Mouse (Mus musculus) E14TG2a.4 (cell line): Measurements from ENCODE around the gene Stra6l.
A peak's percentile ranks its signal among the peaks of the same experiment; 100 is the strongest.

Source experiments
- H3K27me3 ChIP-seq: 2 replicates; pipeline ENCODE4 v1.6.1; 2014; ENCODE audit warnings: low read length, control low read depth; ENCODE audit not compliant: insufficient read depth
- H3K36me3 ChIP-seq: 2 replicates; pipeline ENCODE4 v1.6.1; 2014; ENCODE audit warnings: low read length, control low read depth; ENCODE audit not compliant: insufficient read depth
- H3K4me1 ChIP-seq: replicated peaks from 2 replicates; pipeline ENCODE4 v1.6.1; 2014; ENCODE audit warnings: low read depth, low read length, control low read depth
- H3K4me3 ChIP-seq: replicated peaks from 2 replicates; pipeline ENCODE4 v1.5.1; 2014; ENCODE audit warnings: mild to moderate bottlenecking, low read length
- H3K9me3 ChIP-seq: 2 replicates; pipeline ENCODE4 v1.6.1; 2014; ENCODE audit warnings: low read length, control low read depth
- CTCF ChIP-seq: conservative IDR thresholded peaks from 2 replicates; pipeline ENCODE4 v1.5.1; 2014; ENCODE audit warnings: low read length
- NANOG ChIP-seq: IDR thresholded peaks from 2 replicates; pipeline ENCODE4 v1.6.1; 2014; ENCODE audit warnings: borderline replicate concordance, low read length, mixed read lengths
- POU5F1 ChIP-seq: IDR thresholded peaks from 2 replicates; pipeline ENCODE4 v1.6.1; 2014; ENCODE audit warnings: low read length, borderline replicate concordance

Gene Stra6l

GRCm38 (mm10) chr4:45848109-45848824 lies at the start of gene Stra6l:
TSS of gene Stra6l (plus strand) at chr4:45848664.
- H3K27me3 ChIP-seq: peaks cover 55% of the 10 kb centered on the region
- TF ChIP-seq CTCF: no peak
- no peak for TF ChIP-seq POU5F1
- TF ChIP-seq NANOG: no peak
- H3K9me3 ChIP-seq: no peaks in the 10 kb centered on the region
- no peaks in the 10 kb centered on the region for H3K36me3 ChIP-seq
- H3K4me3 ChIP-seq: peak within 1 kb of the TSS; percentile 45
- peaks cover 38% of the 10 kb centered on the region for H3K4me1 ChIP-seq

GRCm38 (mm10) chr4:45798964-45799363 lies 49.5 kb upstream of the Stra6l start, which contains the start of gene Aldh1b1:
TSS of gene Aldh1b1 (plus strand) at chr4:45799022.
- peaks cover 64% of the 10 kb centered on the region for H3K4me1 ChIP-seq
- H3K9me3 ChIP-seq: no peaks in the 10 kb centered on the region
- peak within 1 kb of the TSS; percentile 77 for H3K4me3 ChIP-seq
- TF ChIP-seq NANOG (no peak), CTCF (no peak), POU5F1 (no peak)
- peaks cover 14% of the 10 kb centered on the region for H3K36me3 ChIP-seq
- peaks cover 14% of the 10 kb centered on the region for H3K27me3 ChIP-seq

DNA sequence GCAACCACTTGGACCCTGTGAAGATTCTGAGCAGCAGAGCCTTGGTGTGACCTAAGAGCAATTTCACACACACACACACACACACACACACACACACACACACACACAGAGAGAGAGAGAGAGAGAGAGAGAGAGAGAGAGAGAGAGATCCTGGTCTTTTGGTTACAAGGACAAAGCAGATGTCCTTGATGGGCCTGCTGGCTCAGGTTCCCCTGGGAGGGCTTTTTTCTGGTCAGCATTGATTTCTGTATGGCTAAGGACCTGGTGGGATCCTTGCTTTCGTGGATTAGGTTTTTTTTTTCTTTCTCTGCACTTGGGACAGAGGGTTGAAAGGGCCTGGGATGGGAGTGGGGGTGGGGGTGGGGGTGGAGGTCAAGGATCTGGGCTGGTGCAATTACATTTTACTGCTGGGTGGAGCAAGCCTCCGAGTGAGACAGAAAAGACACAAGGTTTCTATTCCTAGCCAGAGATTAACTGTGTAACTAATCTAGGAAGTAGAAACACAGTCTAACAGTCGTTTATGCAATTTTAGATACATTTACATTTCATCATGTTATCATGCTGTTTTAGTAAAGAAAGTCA lies 48.4 kb upstream of the Stra6l start:
- Histone ChIP-seq H3K27me3 (peaks cover 14% of the 10 kb centered on the region), H3K4me3 (no peak overlapping the region), H3K4me1 (peaks cover 58% of the 10 kb centered on the region), H3K9me3 (no peaks in the 10 kb centered on the region), H3K36me3 (peaks cover 17% of the 10 kb centered on the region)
- TF ChIP-seq NANOG (no peak), CTCF (no peak), POU5F1 (no peak)

DNA sequence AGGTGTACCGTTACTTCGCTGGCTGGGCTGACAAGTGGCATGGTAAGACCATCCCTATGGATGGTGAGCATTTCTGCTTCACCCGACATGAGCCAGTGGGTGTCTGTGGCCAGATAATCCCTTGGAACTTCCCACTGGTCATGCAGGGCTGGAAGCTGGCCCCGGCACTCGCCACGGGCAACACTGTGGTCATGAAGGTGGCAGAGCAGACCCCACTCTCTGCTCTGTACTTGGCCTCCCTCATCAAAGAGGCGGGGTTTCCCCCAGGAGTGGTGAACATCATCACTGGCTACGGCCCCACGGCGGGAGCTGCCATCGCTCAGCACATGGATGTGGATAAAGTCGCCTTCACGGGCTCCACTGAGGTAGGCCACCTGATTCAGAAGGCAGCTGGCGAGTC lies 45.6 kb upstream of the Stra6l start:
- no peak for TF ChIP-seq NANOG
- TF ChIP-seq CTCF: no peak
- Histone ChIP-seq H3K36me3 (peaks cover 17% of the 10 kb centered on the region), H3K9me3 (no peaks in the 10 kb centered on the region), H3K27me3 (0 out of 2 replicates have a peak, but pooled peaks cover 8% of the 10 kb centered on the region), H3K4me3 (no peak overlapping the region), H3K4me1 (peaks cover 69% of the 10 kb centered on the region)

GRCm38 (mm10) chr4:45808034-45808433 lies 40.4 kb upstream of the Stra6l start:
- H3K27me3 ChIP-seq: 0 out of 2 replicates have a peak, but pooled peaks cover 3% of the 10 kb centered on the region
- TF ChIP-seq POU5F1 (no peak), CTCF (no peak), NANOG (no peak)
- H3K4me1 ChIP-seq: peaks cover 75% of the 10 kb centered on the region
- H3K36me3 ChIP-seq: peaks cover 12% of the 10 kb centered on the region
- H3K9me3 ChIP-seq: no peaks in the 10 kb centered on the region
- no peak overlapping the region for H3K4me3 ChIP-seq

DNA sequence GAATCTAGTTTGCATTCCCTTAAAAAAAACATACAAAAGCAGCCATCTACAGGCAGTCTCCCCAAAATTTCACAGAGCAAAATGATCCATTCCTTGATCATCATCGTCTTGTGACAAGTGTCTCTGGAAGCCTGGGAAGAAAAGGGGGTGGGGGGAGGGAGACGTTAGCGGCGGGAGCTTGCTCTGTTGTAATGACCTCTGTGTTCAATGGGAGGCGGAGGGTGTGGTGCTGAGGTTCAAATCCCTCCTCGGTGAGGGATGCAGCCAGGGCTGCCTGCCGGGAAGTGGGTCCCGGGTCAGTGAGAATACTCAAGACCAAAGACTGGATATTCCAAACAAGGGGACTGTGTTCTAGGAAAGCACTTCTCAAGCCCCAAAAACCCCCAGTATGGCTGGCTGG lies 37.2 kb upstream of the Stra6l start:
- peaks cover 91% of the 10 kb centered on the region for H3K4me1 ChIP-seq
- H3K36me3 ChIP-seq: no peaks in the 10 kb centered on the region
- 0 out of 2 replicates have a peak, but pooled peaks have one; percentile 5 for TF ChIP-seq NANOG
- 0 out of 2 replicates have a peak, but pooled peaks have one; percentile 16 for TF ChIP-seq POU5F1
- no peak for TF ChIP-seq CTCF
- 0 out of 2 replicates have a peak, but pooled peaks cover 3% of the 10 kb centered on the region for H3K27me3 ChIP-seq
- H3K9me3 ChIP-seq: no peaks in the 10 kb centered on the region
- H3K4me3 ChIP-seq: peak overlapping the region; percentile 5; the same call in 1 of the 2 replicates

GRCm38 (mm10) chr4:45815542-45815941 lies 32.9 kb upstream of the Stra6l start:
- 0 out of 2 replicates have a peak, but pooled peaks cover 2% of the 10 kb centered on the region for H3K27me3 ChIP-seq
- TF ChIP-seq POU5F1 (peak; percentile 96), CTCF (peak; percentile 87), NANOG (no peak)
- H3K4me3 ChIP-seq: no peak overlapping the region
- H3K4me1 ChIP-seq: peaks cover 95% of the 10 kb centered on the region
- no peaks in the 10 kb centered on the region for H3K9me3 ChIP-seq
- H3K36me3 ChIP-seq: no peaks in the 10 kb centered on the region

- H3K4me1 ChIP-seq: peaks cover 79% of the 10 kb centered on the region
- peak overlapping the region; percentile 37 for H3K4me3 ChIP-seq
- TF ChIP-seq NANOG (no peak), CTCF (no peak), POU5F1 (no peak)
- H3K36me3 ChIP-seq: no peaks in the 10 kb centered on the region
- H3K27me3 ChIP-seq: peaks cover 29% of the 10 kb centered on the region
- no peaks in the 10 kb centered on the region for H3K9me3 ChIP-seq
Observed at GRCm38 (mm10) chr4:45818814-45819207, 29.7 kb upstream of the Stra6l start.
